Comparison of ENCODE assay signal across 28 mouse cellular contexts in genomic region chr10:76872736-76873135, GRCm38 (mm10).
DNase-seq lines count a peak whose midpoint lies in the region; ATAC-seq and TF ChIP-seq lines count a peak whose summit lies in the region.
"Had no signal": no experiment of that assay in that cellular context is flagged by ENCODE, and none has a peak within 500 bp of the region (broad histone marks: within the 10 kb centered on the region; RNA-seq: fewer than 3 reads in every experiment).

No protein-coding gene starts in this region.

- H3K9ac ChIP-seq in kidney, embryonic 16.5 days (replicated peaks; ENCODE audit: low read length) = no peak overlapping the region
- H3K9ac ChIP-seq: embryonic facial prominence, embryonic 15.5 days; forebrain, embryonic 12.5 days; forebrain, postnatal 0 days; heart, embryonic 15.5 days; kidney, embryonic 15.5 days; liver, embryonic 15.5 days; lung, embryonic 14.5 days; midbrain, embryonic 15.5 days had no signal

- H3K4me1 ChIP-seq in kidney, embryonic 16.5 days (ENCODE audit: insufficient read depth, low read length) = peaks cover 11% of the 10 kb centered on the region; the same call in 1 of the 2 replicates
- peaks cover 33% of the 10 kb centered on the region for H3K4me1 ChIP-seq in olfactory bulb, adult 2 months (ENCODE audit: control insufficient read depth, insufficient read depth, low read length)
- H3K4me1 ChIP-seq: embryonic facial prominence, embryonic 10.5 days; embryonic facial prominence, embryonic 15.5 days had no signal

- H3K4me2 ChIP-seq in kidney, embryonic 16.5 days (replicated peaks; ENCODE audit: low read depth, low read length) = no peak overlapping the region
- H3K4me2 ChIP-seq: embryonic facial prominence, embryonic 15.5 days; forebrain, embryonic 12.5 days; heart, embryonic 15.5 days; kidney, embryonic 15.5 days; liver, embryonic 15.5 days; lung, embryonic 14.5 days; midbrain, embryonic 15.5 days had no signal

- H3K36me3 ChIP-seq in kidney, embryonic 16.5 days (ENCODE audit: insufficient read depth, low read length) = no peaks in the 10 kb centered on the region
- H3K36me3 ChIP-seq: embryonic facial prominence, embryonic 10.5 days; embryonic facial prominence, embryonic 15.5 days; forebrain, embryonic 12.5 days; G1E; heart, embryonic 10.5 days; heart, embryonic 15.5 days; kidney, embryonic 15.5 days; liver, embryonic 15.5 days; midbrain, embryonic 10.5 days; midbrain, embryonic 15.5 days had no signal

- ATAC-seq in kidney, embryonic 16.5 days (ENCODE audit: low FRiP score, low TSS enrichment) = 0 out of 2 replicates have a peak, but pooled peaks have one; percentile 12
- ATAC-seq: forebrain, postnatal 0 days; hindbrain, embryonic 16.5 days; midbrain, embryonic 15.5 days had no signal

- TF ChIP-seq POLR2A in olfactory bulb, adult 2 months (IDR thresholded peaks at IDR 0.05; ENCODE audit: insufficient read depth, low read depth, low read length) = no peak

- WGBS in kidney, embryonic 16.5 days = 53% methylated on average over 8 of the region's 8 CpGs
- 78% methylated on average over 8 of the region's 8 CpGs for WGBS in olfactory bulb, adult 2 months

- H3K27me3 ChIP-seq in kidney, embryonic 16.5 days (ENCODE audit: insufficient read depth, low read length) = no peaks in the 10 kb centered on the region
- H3K27me3 ChIP-seq: embryonic facial prominence, embryonic 15.5 days; forebrain, embryonic 12.5 days; heart, embryonic 15.5 days; kidney, embryonic 15.5 days; liver, embryonic 15.5 days; midbrain, embryonic 15.5 days had no signal

- no peak overlapping the region for H3K27ac ChIP-seq in kidney, embryonic 16.5 days (ENCODE audit: low read length)
- peak overlapping the region; percentile 76; the same call in 1 of the 2 replicates for H3K27ac ChIP-seq in olfactory bulb, adult 2 months (ENCODE audit: insufficient read depth, low read depth, low read length)
- H3K27ac ChIP-seq: embryonic facial prominence, embryonic 10.5 days; embryonic facial prominence, embryonic 15.5 days; forebrain, embryonic 12.5 days; heart, embryonic 10.5 days; heart, embryonic 15.5 days; kidney, embryonic 15.5 days; liver, embryonic 15.5 days; midbrain, embryonic 10.5 days; midbrain, embryonic 15.5 days had no signal

- no peak for TF ChIP-seq CTCF in olfactory bulb, adult 2 months (IDR thresholded peaks at IDR 0.05; ENCODE audit: insufficient read depth, low read depth, low read length)

- no peaks in the 10 kb centered on the region for H3K9me3 ChIP-seq in kidney, embryonic 16.5 days (ENCODE audit: low read length)
- H3K9me3 ChIP-seq: embryonic facial prominence, embryonic 10.5 days; embryonic facial prominence, embryonic 15.5 days; forebrain, embryonic 12.5 days; G1E; heart, embryonic 10.5 days; heart, embryonic 15.5 days; kidney, embryonic 15.5 days; liver, embryonic 15.5 days; midbrain, embryonic 10.5 days; midbrain, embryonic 15.5 days had no signal

- peak; percentile 33 for DNase-seq in cerebellum, adult 18-20 months
- DNase-seq in cerebellum, adult 11 months = no peak
- no peak for DNase-seq in kidney, adult 11 months
- DNase-seq in adrenal gland, postnatal 10 days = peak; percentile 52
- DNase-seq in embryo, embryonic 10 days (ENCODE audit: low spot score) = no peak
- no peak for DNase-seq in embryo, embryonic 9.5 days (ENCODE audit: extremely low spot score)
- DNase-seq: forebrain, postnatal 0 days; gastrocnemius, postnatal 10 days; liver; lung, postnatal 14 days; right cerebral cortex, adult 18-20 months; right cerebral cortex, postnatal 4 days; thymus, adult 2 months; thymus, postnatal 36 days had no signal

- H3K4me3 ChIP-seq in kidney, embryonic 16.5 days (ENCODE audit: low read length) = no peak overlapping the region
- no peak overlapping the region for H3K4me3 ChIP-seq in olfactory bulb, adult 2 months (ENCODE audit: insufficient read depth, low read depth, low read length)
- H3K4me3 ChIP-seq: embryonic facial prominence, embryonic 10.5 days; embryonic facial prominence, embryonic 15.5 days; forebrain, embryonic 12.5 days; heart, embryonic 10.5 days; heart, embryonic 15.5 days; kidney, embryonic 15.5 days; liver, embryonic 15.5 days; midbrain, embryonic 10.5 days; midbrain, embryonic 15.5 days had no signal

Comparison
In these comparisons a context has a peak if more than half of its experiments do, and no peak if none do; other contexts are left out.
1. DNase-seq: peak in cerebellum, adult 18-20 months (2 of 2) and adrenal gland, postnatal 10 days (single experiment); none in cerebellum, adult 11 months (single experiment), kidney, adult 11 months (single experiment), embryo, embryonic 10 days (single experiment) and embryo, embryonic 9.5 days (single experiment).